Mouse (Mus musculus): ENCODE measurements around the gene Vipr1.

The Vipr1 gene

GRCm38 (mm10) chr9:121633306-121633705 lies 9.2 kb upstream of the Vipr1 start:
- no peak for DNase-seq (ENCODE audit: low spot score in 2 of 2)

DNA sequence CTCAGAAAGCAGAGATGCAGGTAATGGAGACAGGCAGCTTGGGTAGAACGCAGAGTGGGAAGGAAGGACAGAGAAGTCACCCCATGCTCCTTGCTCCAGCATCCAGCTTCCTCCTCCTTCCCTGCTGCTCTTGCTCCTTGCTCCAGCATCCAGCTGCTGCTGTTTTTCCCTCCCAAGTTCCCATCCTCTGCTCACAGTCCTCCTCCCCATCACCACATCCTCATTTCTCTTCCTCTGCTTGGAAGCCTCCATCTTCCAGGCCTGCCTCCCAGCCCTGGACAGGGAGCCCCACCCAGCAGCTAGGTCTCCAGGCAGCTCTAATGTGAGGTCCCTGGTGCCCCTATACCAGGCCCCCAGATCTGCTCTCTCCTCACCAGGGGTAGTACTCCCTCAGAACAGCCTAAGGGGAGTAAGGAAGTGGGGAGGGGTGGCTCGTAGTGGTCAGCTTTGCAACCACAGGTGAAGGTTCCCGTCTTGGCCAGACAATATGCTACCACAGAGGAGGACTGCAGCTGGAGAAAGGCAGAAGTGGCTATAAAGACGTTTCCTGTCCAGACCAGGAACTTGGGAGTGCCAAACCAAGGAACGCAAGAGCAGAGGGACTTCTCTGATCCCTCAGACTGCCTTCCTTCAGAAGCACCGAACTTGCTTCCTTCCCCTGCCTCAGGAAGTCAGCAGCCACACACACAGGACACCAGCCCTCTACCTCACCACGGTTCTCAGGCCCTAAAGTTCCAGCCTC lies 6.5 kb upstream of the Vipr1 start:
- DNase-seq (ENCODE audit: low spot score in 2 of 2) = no peak

DNA sequence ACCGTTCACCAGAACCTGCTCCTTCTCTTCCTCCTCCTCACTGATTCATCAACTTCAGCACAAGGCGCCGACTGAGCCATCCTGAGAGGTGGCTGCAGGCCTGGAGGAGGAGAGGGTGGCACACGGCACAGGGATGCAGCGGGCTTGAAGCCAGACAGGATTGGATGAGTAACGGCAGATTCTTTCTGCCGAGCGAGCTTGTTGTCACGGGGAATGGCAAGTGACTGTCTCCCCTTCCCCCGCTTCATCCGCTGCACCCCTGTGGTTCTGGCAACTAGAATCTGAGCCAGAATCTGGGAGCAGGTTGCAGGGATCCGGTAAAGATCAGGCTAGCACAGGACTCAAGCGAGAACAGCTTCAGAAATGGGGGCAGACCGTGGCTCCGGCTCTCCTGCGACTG lies 2.7 kb upstream of the Vipr1 start:
- no peak for DNase-seq (ENCODE audit: low spot score in 2 of 2)

- no peak for DNase-seq (ENCODE audit: low spot score in 2 of 2)
Observed at GRCm38 (mm10) chr9:121641235-121641915, 1.1 kb upstream of the Vipr1 start.

DNA sequence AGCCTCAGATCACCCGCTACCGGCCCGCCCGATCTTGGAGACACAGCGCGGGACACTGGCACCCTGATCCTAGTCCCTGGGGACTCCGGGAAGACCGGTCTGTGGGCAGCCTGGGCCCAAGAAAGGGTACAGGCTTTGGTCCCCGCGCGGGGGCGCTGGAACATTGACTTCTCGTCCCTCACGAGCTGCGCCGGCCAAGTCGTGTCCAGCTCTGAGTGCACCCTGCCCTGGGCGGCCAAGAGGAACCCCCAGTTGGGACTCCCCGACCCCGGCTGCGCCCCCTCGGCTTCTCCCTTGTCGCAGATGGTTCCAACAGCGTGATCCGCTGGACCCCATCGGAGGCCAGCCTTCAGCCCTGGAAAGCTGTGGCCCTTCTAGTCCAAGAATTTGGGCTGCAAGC lies 515 bp upstream of the Vipr1 start, which contains the start of gene Lyzl4:
TSS of gene Lyzl4 (minus strand) at position 96 of the 400 bp plus-strand sequence.
- peak; percentile 56 to 66 for DNase-seq (ENCODE audit: low spot score in 2 of 2)

DNA sequence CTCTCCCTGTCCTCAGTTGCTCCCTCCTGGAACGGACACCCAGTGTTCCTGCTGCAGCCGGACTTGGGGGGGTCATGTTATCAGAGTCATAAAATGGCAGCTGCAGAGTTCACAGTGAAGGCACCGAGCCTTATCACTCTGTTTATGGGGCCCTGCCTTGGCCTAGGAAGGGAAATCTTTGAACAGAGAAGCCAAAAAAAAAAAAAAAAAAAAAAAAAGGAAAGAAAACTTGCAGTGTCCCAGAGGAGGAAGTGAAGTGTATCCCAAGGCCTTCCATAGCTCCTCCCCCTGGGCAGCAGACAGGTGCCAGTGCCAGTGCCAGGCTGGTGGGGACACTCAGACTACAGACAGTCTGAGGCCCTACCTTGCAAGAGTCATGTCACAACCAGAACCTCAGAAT lies 2.3 kb downstream of the Vipr1 start:
- no peak for DNase-seq (ENCODE audit: low spot score in 2 of 2)

DNA sequence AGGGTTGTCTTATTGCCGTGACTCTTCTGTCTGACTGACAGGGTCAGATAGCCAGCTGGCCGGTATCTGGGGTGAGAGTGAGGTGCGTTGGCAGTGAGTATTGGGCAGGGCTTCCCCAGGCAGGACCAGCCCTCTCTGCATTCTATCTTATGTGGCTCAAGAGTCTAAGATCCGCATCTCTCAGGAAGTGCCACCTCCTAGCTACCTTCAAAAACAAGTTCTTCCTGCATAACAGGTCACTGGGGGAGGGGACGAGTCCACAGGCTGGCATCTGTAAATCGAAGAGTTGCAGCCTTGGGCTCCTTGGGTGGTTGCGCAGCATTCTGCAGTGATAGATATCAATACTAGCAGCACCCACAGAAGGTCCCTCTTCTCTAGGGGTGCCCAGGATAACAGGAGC lies 4.5 kb downstream of the Vipr1 start:
- DNase-seq (ENCODE audit: low spot score in 2 of 2) = peak; percentile 25 to 27

DNA sequence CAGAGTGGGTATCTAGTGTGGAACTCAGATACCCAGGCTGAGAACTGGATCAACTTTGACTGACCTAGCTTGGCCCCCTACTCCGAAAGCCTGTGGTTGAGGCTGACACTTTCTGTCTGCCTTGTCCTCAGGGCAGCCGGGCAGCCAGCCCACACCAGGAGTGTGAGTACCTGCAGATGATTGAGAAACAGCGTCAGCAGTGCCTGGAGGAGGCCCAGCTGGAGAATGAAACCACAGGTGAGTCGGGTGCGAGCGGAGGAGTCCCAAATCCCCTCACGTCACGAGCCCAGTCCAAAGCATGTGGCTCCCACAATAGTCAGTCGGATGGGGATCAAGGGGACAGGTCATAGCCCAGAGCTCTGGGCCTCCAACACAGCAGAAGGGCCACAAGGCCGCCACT lies 11.2 kb downstream of the Vipr1 start:
- DNase-seq (ENCODE audit: low spot score in 2 of 2) = no peak

- no peak for DNase-seq (ENCODE audit: low spot score in 2 of 2)
Observed at GRCm38 (mm10) chr9:121656322-121656721, 13.8 kb downstream of the Vipr1 start.

DNA sequence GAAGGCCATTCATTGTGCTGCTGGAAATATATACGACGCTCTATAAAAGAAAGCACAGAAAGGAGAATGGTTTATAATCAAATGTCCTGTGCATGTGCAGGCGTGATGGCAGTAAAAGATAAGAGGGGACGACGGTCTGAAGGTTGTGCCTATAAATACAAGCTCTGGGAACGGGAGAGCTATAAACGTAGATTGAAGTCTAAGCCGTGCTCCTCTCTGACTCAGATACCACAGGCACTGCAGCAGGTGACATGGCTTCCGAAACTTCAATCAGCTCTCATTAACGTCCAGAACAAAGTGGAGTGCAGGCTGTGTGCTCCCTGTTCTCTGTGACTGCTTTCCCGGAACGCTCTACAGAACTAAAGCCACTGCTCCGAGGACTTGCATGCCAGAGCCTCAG lies 14.6 kb downstream of the Vipr1 start:
- DNase-seq (ENCODE audit: low spot score in 2 of 2) = no peak

GRCm38 (mm10) chr9:121658248-121658647 lies 15.7 kb downstream of the Vipr1 start:
- no peak for DNase-seq (ENCODE audit: low spot score in 2 of 2)

DNA sequence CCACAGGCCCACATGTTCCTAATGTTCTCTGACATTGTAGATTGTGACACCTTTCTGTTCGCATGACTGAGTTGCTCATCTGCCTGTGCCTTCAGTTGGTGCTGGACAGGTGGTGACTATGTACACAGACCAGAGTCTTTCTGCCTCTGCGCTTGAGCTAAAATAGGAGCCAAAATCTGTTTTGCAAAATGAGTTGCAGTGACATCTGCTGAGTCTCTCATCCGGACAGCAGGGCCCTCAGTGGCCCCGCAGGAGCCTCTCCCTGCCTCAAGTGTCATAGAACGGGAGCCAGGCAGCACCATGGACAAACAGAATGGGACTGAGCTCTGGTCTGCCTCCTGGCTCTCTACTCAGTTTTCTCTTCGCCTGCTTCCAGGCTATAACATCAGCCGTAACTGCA lies 17.3 kb downstream of the Vipr1 start:
- no peak for DNase-seq (ENCODE audit: low spot score in 2 of 2)

GRCm38 (mm10) chr9:121663467-121663866 lies 21.0 kb downstream of the Vipr1 start:
- DNase-seq (ENCODE audit: low spot score in 2 of 2) = no peak

DNA sequence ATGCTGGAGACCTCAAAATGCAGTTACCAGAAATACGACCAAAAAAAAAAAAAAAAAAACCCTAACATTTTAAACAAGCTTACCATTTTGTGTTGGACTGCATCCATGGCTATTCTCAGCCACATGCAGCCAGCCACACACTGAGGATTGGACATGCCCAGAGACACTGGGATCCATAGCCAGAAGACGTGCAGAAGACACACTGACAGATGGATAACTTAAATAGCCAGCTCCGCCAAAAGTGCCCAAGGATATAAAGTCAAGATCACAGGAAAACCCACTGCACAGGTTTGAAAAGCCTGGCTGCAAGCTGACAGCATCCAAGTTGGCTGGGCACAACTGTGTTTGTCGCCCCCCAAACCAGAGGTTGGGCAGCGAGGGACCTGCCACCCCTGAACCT lies 21.6 kb downstream of the Vipr1 start:
- DNase-seq (ENCODE audit: low spot score in 2 of 2) = no peak

DNA sequence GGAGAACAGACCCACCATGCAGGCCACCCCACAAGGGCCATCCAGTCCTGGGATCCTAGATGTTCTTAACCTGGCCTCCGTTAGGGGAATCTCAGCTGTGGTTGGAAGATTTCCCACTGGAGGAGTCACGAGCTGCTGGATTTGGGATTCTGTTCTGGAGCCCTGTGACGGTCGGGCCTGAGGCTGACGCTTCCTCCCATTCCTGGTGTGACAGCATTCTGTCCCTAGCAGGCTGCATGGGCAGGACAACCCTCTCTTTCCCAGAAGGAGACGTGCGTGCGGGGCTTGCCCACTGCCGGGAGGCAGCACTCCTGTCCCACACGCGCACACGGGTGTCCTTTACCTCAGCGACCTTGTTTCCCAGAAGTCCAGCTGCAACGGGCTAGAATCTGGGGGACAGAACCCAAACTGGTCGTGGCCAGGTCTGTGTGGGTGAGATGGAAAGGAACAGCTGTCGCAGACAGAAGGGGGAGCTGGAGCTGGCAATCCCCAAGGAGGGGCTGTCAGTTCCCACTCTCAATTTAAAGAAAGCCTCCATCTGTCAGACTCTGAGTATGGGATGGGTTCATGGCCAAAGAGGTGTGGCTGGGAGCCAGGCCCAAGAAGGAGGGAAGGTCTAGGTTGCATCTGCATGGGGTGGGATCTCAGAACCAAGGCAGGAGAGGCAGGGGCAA lies 24.6 kb downstream of the Vipr1 start:
- no peak for DNase-seq (ENCODE audit: low spot score in 2 of 2)

GRCm38 (mm10) chr9:121667822-121668221 lies 25.3 kb downstream of the Vipr1 start:
- no peak for DNase-seq (ENCODE audit: low spot score in 2 of 2)

DNA sequence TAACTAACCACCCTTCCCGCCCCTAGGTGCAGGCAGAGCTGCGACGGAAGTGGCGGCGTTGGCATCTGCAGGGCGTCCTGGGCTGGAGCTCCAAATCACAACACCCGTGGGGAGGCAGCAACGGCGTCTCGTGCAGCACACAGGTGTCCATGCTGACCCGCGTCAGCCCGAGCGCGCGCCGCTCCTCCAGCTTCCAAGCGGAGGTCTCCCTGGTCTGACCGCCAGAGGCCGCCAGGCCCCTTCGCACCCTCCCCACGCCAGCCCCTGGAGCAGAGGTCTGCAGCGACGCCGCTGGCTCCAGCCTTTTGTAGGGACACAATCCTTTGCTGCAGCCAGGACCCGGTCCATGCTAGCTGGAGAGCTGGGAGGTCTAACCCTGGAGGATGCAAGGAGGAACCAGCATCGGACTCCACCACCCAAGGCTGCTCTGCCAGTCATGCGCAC lies 26.9 kb downstream of the Vipr1 start:
- DNase-seq (ENCODE audit: low spot score in 2 of 2) = peak; percentile 48 to 67

DNA sequence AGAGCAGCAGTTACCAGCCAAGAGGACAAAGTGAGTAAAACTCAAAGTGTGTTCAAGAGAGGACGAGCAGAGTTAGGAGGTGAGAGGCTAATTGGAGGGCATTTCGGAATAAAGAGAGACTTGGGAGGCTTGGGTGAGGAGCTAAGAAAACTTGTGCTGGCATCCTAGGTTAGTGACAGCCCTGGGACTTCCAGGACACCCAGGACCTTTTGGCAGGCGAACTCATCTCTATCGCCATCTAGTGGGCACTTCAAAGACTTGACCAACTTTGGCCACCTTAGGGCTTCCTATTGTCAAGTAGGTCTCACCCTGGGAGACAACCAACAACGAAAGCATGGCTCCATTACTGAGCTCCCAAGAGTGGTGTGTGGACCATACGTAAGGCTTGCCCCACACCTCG lies 28.8 kb downstream of the Vipr1 start:
- DNase-seq (ENCODE audit: low spot score in 2 of 2) = peak; percentile 44 to 60

GRCm38 (mm10) chr9:121672311-121672710 lies 29.8 kb downstream of the Vipr1 start:
- DNase-seq (ENCODE audit: low spot score in 2 of 2) = no peak

DNA sequence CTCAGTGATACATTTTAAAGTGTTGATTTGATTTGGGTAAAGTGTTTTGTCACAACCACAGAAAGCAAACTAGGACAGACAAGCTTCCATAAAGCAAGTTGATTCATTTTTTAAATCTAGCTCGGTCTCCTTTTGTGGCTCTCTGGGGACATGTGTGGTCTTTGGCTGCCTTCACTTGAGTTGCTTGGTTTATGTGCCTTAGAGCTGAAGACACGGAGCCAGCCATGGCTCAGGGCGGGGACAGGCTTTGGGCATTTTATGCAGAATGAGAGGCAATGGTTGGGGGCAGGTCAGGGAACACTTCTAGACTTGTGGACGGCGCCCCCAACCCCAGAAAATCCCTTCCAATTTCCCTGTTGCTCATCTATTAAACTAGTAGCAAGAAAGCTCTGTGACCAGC lies 31.2 kb downstream of the Vipr1 start:
- peak in 1 of 2 experiments; percentile 36 for DNase-seq (ENCODE audit: low spot score in 2 of 2)

DNA sequence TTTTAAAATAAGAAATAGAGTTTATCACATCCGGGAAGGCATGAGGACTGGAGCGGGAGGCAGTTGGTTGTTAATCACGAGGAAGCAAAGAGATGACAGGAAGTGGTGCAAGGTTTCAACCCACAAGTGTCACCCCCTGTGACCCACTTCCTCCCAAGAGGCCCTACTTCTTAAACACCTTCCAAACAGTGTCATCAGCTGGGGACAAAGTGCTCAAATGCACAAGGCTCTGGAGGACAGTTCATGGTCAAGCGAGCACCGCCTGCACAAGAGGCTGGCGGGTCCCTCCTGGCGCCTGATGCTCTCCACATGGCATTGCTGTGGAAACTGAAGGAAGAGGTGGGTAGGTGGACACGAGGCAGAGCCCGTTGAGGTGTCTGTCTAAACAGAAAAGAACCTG lies 32.5 kb downstream of the Vipr1 start:
- DNase-seq (ENCODE audit: low spot score in 2 of 2) = peak; percentile 88

GRCm38 (mm10) chr9:121675556-121675955 lies 33.0 kb downstream of the Vipr1 start:
- peak; percentile 36 to 42 for DNase-seq (ENCODE audit: low spot score in 2 of 2)

GRCm38 (mm10) chr9:121677069-121677468 lies 34.6 kb downstream of the Vipr1 start:
- DNase-seq (ENCODE audit: low spot score in 2 of 2) = peak; percentile 29 to 41

Data from natural killer cell, adult 2 months (primary cell).